Mouse (Mus musculus): ENCODE results near the gene Polr3c. TPM values are rescaled to one million over a fixed set of nuclear protein-coding genes. Genes with fewer than 3 reads are reported as not detected.
A peak's percentile ranks its signal among the peaks of the same experiment; 100 is the strongest.

Polr3c gene
- total and polyA plus RNA-seq, 2 experiments from 2014 or later: 15.6 to 28.4 TPM

- Histone ChIP-seq H3K4me1 (ENCODE audit: insufficient read depth) (peaks cover 5% of the 10 kb centered on the region; the same call in 1 of the 2 replicates), H3K27ac (ENCODE audit: low read depth, low read length) (peak overlapping the region; percentile 79), H3K27me3 (ENCODE audit: insufficient read depth, low read length) (no peaks in the 10 kb centered on the region), H3K9me3 (ENCODE audit: low read length) (no peaks in the 10 kb centered on the region), H3K4me2 (ENCODE audit: low read depth) (peak overlapping the region; percentile 64), H3K9ac (peak overlapping the region; percentile 55), H3K4me3 (ENCODE audit: low read depth, low read length) (peak overlapping the region; percentile 43), H3K36me3 (ENCODE audit: insufficient read depth) (no peaks in the 10 kb centered on the region)
- ATAC-seq (peak; percentile 90), DNase-seq (peak; percentile 95)
- peak; percentile 82 for TF ChIP-seq CTCF (IDR thresholded peaks at IDR 0.05; ENCODE audit: low read depth)
- 7% methylated on average over 16 of the region's 18 CpGs for WGBS
Observed at GRCm38 (mm10) chr3:96663432-96664239, 63.8 kb downstream of the Polr3c start.

GRCm38 (mm10) chr3:96662731-96663316 lies 64.6 kb downstream of the Polr3c start:
- Histone ChIP-seq H3K4me3 (ENCODE audit: low read depth, low read length) (peak overlapping the region; percentile 43), H3K36me3 (ENCODE audit: insufficient read depth) (no peaks in the 10 kb centered on the region), H3K4me1 (ENCODE audit: insufficient read depth) (peaks cover 5% of the 10 kb centered on the region; the same call in 1 of the 2 replicates), H3K9me3 (ENCODE audit: low read length) (no peaks in the 10 kb centered on the region), H3K9ac (peak overlapping the region; percentile 55; the same call in 1 of the 2 replicates), H3K27me3 (ENCODE audit: insufficient read depth, low read length) (no peaks in the 10 kb centered on the region), H3K27ac (ENCODE audit: low read depth, low read length) (peak overlapping the region; percentile 79), H3K4me2 (ENCODE audit: low read depth) (peak overlapping the region; percentile 64)
- peak; percentile 34 for ATAC-seq
- no peak for TF ChIP-seq CTCF (IDR thresholded peaks at IDR 0.05; ENCODE audit: low read depth)
- peak; percentile 63 for DNase-seq
- 36% methylated on average over 8 of the region's 8 CpGs for WGBS

Other genes starting within 250 kb of the Polr3c start
- 0.54 and 1.6 TPM in 2 replicates for gene Hfe2, start 202.5 kb downstream of the Polr3c start, total RNA-seq (2014; rRNA removed)
- gene Hfe2, start 202.5 kb downstream of the Polr3c start, polyA plus RNA-seq (2015; fragmentation: Nextera tagmentation; extraction: Ambion mirVana): 0.82 and 1.4 TPM in 2 replicates
- 122 and 176 TPM in 2 replicates for gene Txnip, start 169.7 kb downstream of the Polr3c start, total RNA-seq (2014; rRNA removed)
- gene Txnip, start 169.7 kb downstream of the Polr3c start, polyA plus RNA-seq (2015; fragmentation: Nextera tagmentation; extraction: Ambion mirVana): 116 and 135 TPM in 2 replicates
- not detected in 2 replicates for gene Gm16253, start 150.6 kb downstream of the Polr3c start, total RNA-seq (2014; rRNA removed)
- gene Gm16253, start 150.6 kb downstream of the Polr3c start, polyA plus RNA-seq (2015; fragmentation: Nextera tagmentation; extraction: Ambion mirVana): not detected in 2 replicates
- 25.7 and 31.8 TPM in 2 replicates for gene Polr3gl, start 133.4 kb downstream of the Polr3c start, total RNA-seq (2014; rRNA removed)
- 27.8 and 35.9 TPM in 2 replicates for gene Polr3gl, start 133.4 kb downstream of the Polr3c start, polyA plus RNA-seq (2015; fragmentation: Nextera tagmentation; extraction: Ambion mirVana)
- 17.7 and 19.3 TPM in 2 replicates for gene Ankrd34a, start 131.0 kb downstream of the Polr3c start, total RNA-seq (2014; rRNA removed)
- gene Ankrd34a, start 131.0 kb downstream of the Polr3c start, polyA plus RNA-seq (2015; fragmentation: Nextera tagmentation; extraction: Ambion mirVana): 17.6 and 19.2 TPM in 2 replicates
- 53.5 and 59.9 TPM in 2 replicates for gene Lix1l, start 126.5 kb downstream of the Polr3c start, total RNA-seq (2014; rRNA removed)
- 3.5 and 3.7 TPM in 2 replicates for gene Lix1l, start 126.5 kb downstream of the Polr3c start, polyA plus RNA-seq (2015; fragmentation: Nextera tagmentation; extraction: Ambion mirVana)
- gene Rbm8a, start 97.7 kb downstream of the Polr3c start, total RNA-seq (2014; rRNA removed): 29.2 and 38.5 TPM in 2 replicates
- gene Rbm8a, start 97.7 kb downstream of the Polr3c start, polyA plus RNA-seq (2015; fragmentation: Nextera tagmentation; extraction: Ambion mirVana): 110 and 120 TPM in 2 replicates
- gene Pex11b, start 92.3 kb downstream of the Polr3c start, total RNA-seq (2014; rRNA removed): 39.0 and 42.5 TPM in 2 replicates
- gene Pex11b, start 92.3 kb downstream of the Polr3c start, polyA plus RNA-seq (2015; fragmentation: Nextera tagmentation; extraction: Ambion mirVana): 72.2 and 73.6 TPM in 2 replicates
- gene Gm42957, start 92.2 kb downstream of the Polr3c start, total RNA-seq (2014; rRNA removed): 0.31 and 0.38 TPM in 2 replicates
- 0.07 TPM in 1 of 2 replicates, not detected in the other for gene Gm42957, start 92.2 kb downstream of the Polr3c start, polyA plus RNA-seq (2015; fragmentation: Nextera tagmentation; extraction: Ambion mirVana)
- gene Itga10, start 82.0 kb downstream of the Polr3c start, total RNA-seq (2014; rRNA removed): 2.2 and 2.8 TPM in 2 replicates
- 0.25 and 0.57 TPM in 2 replicates for gene Itga10, start 82.0 kb downstream of the Polr3c start, polyA plus RNA-seq (2015; fragmentation: Nextera tagmentation; extraction: Ambion mirVana)
- gene Ankrd35, start 57.5 kb downstream of the Polr3c start, total RNA-seq (2014; rRNA removed): 4.6 and 7.1 TPM in 2 replicates
- gene Ankrd35, start 57.5 kb downstream of the Polr3c start, polyA plus RNA-seq (2015; fragmentation: Nextera tagmentation; extraction: Ambion mirVana): 2.9 and 4.7 TPM in 2 replicates
- gene Pias3, start 31.2 kb downstream of the Polr3c start, total RNA-seq (2014; rRNA removed): 25.0 and 29.8 TPM in 2 replicates
- gene Pias3, start 31.2 kb downstream of the Polr3c start, polyA plus RNA-seq (2015; fragmentation: Nextera tagmentation; extraction: Ambion mirVana): 26.4 and 32.9 TPM in 2 replicates
- 5.6 and 8.4 TPM in 2 replicates for gene Nudt17, start 19.1 kb downstream of the Polr3c start, total RNA-seq (2014; rRNA removed)
- gene Nudt17, start 19.1 kb downstream of the Polr3c start, polyA plus RNA-seq (2015; fragmentation: Nextera tagmentation; extraction: Ambion mirVana): 11.0 and 11.7 TPM in 2 replicates
- 43.7 and 52.6 TPM in 2 replicates for gene Rnf115, start within 50 bp of the Polr3c start, total RNA-seq (2014; rRNA removed)
- gene Rnf115, start within 50 bp of the Polr3c start, polyA plus RNA-seq (2015; fragmentation: Nextera tagmentation; extraction: Ambion mirVana): 58.2 and 63.6 TPM in 2 replicates
- 2.0 TPM in 1 of 2 replicates, not detected in the other for gene Pdzk1, start 101.7 kb upstream of the Polr3c start, total RNA-seq (2014; rRNA removed)
- gene Pdzk1, start 101.7 kb upstream of the Polr3c start, polyA plus RNA-seq (2015; fragmentation: Nextera tagmentation; extraction: Ambion mirVana): 0.11 and 0.19 TPM in 2 replicates
- not detected in 2 replicates for gene Cd160, start 101.7 kb upstream of the Polr3c start, total RNA-seq (2014; rRNA removed)
- 0.08 and 0.10 TPM in 2 replicates for gene Cd160, start 101.7 kb upstream of the Polr3c start, polyA plus RNA-seq (2015; fragmentation: Nextera tagmentation; extraction: Ambion mirVana)
- gene Gja5, start 177.1 kb upstream of the Polr3c start, total RNA-seq (2014; rRNA removed): 1.2 and 1.5 TPM in 2 replicates
- 0.93 and 1.3 TPM in 2 replicates for gene Gja5, start 177.1 kb upstream of the Polr3c start, polyA plus RNA-seq (2015; fragmentation: Nextera tagmentation; extraction: Ambion mirVana)
- gene Gpr89, start 177.7 kb upstream of the Polr3c start, total RNA-seq (2014; rRNA removed): 17.8 and 24.1 TPM in 2 replicates
- gene Gpr89, start 177.7 kb upstream of the Polr3c start, polyA plus RNA-seq (2015; fragmentation: Nextera tagmentation; extraction: Ambion mirVana): 23.0 and 34.8 TPM in 2 replicates
- not detected in 2 replicates for gene Gja8, start 198.4 kb upstream of the Polr3c start, total RNA-seq (2014; rRNA removed)
- gene Gja8, start 198.4 kb upstream of the Polr3c start, polyA plus RNA-seq (2015; fragmentation: Nextera tagmentation; extraction: Ambion mirVana): 0.02 and 0.04 TPM in 2 replicates